Mouse (Mus musculus) intestine, embryonic 14.5 days (tissue): ENCODE measurements around the gene Shtn1. TPM values are rescaled to one million over a fixed set of nuclear protein-coding genes. Genes with fewer than 3 reads are reported as not detected.

Experiments
- ATAC-seq: fragments of 200-750 bp; cut with Nextera tagmentation; replicated peaks from 2 replicates; pipeline ENCODE4 v1.8.0; 2017; ENCODE audit warnings: low read depth, moderate number of reproducible peaks, moderate TSS enrichment, moderate library complexity; ENCODE audit not compliant: low FRiP score, low TSS enrichment
- DNase-seq: peaks from one replicate; pipeline ENCODE4 v3.0.0-alpha.2; 2018; ENCODE audit warnings: low spot score
- H3K27ac ChIP-seq: fragments of 300-500 bp; sonication (generic); 2 replicates; pipeline ENCODE4 v1.5.1; 2014; ENCODE audit warnings: low read depth, mild to moderate bottlenecking, control low read depth
- H3K27me3 ChIP-seq: fragments of 300-500 bp; sonication (generic); replicated peaks from 2 replicates; pipeline ENCODE4 v1.6.1; 2014; ENCODE audit warnings: low read length, control low read depth; ENCODE audit not compliant: control insufficient read depth, insufficient read depth
- H3K36me3 ChIP-seq: fragments of 300-500 bp; sonication (generic); 2 replicates; pipeline ENCODE4 v1.6.1; 2014; ENCODE audit warnings: low read length, control low read depth; ENCODE audit not compliant: control insufficient read depth, insufficient read depth
- H3K4me1 ChIP-seq: fragments of 300-500 bp; sonication (generic); replicated peaks from 2 replicates; pipeline ENCODE4 v1.6.1; 2014; ENCODE audit warnings: low read length, control low read depth, mixed read lengths; ENCODE audit not compliant: control insufficient read depth, insufficient read depth
- H3K4me2 ChIP-seq: fragments of 300-500 bp; sonication (generic); 2 replicates; pipeline ENCODE4 v1.6.1; 2014; ENCODE audit warnings: low read length
- H3K4me3 ChIP-seq: fragments of 300-500 bp; sonication (generic); 2 replicates; pipeline ENCODE4 v1.5.1; 2014; ENCODE audit warnings: low read depth, low read length, control low read depth, mixed read lengths
- H3K9ac ChIP-seq: fragments of 300-500 bp; sonication (generic); 2 replicates; pipeline ENCODE4 v1.6.1; 2014; ENCODE audit warnings: mild to moderate bottlenecking, low read length
- H3K9me3 ChIP-seq: fragments of 300-500 bp; sonication (generic); 2 replicates; pipeline ENCODE4 v1.6.1; 2016; ENCODE audit warnings: low read length, control low read depth; ENCODE audit not compliant: control insufficient read depth
- WGBS: fragments of 180-500 bp; shearing (Covaris S2); extraction: QIAGEN DNeasy Blood & Tissue Kit; methylation state at CpG from one replicate; pipeline ENCODE4 v1.1.7; 2014; 5-methylcytosine and 5-hydroxymethylcytosine counted together
- polyA plus RNA-seq: library from polyadenylated mRNA; unstranded; fragments of >200 nt; fragmentation: Nextera tagmentation; extraction: Ambion mirVana; gene quantifications from 2 replicates; pipeline ENCODE4 v1.2.1, GENCODE M21; 2014

Shtn1 gene
- polyA plus RNA-seq, 1 experiment from 2014 or later, result 18.7 TPM

- Histone ChIP-seq H3K4me1 (no peaks in the 10 kb centered on the region), H3K27ac (no peak overlapping the region), H3K36me3 (no peaks in the 10 kb centered on the region), H3K9me3 (no peaks in the 10 kb centered on the region), H3K4me2 (no peak overlapping the region), H3K27me3 (no peaks in the 10 kb centered on the region), H3K4me3 (no peak overlapping the region), H3K9ac (no peak overlapping the region)
- ATAC-seq (no peak), DNase-seq (peak; percentile 37)
- 88% methylated on average over 5 of the region's 5 CpGs for WGBS
Observed at GRCm38 (mm10) chr19:59063568-59063967, 12.3 kb downstream of the Shtn1 start.

- no peak overlapping the region for H3K27ac ChIP-seq
- no peak for ATAC-seq
- H3K27me3 ChIP-seq, result no peaks in the 10 kb centered on the region
- no peak overlapping the region for H3K4me3 ChIP-seq
- H3K9ac ChIP-seq, result no peak overlapping the region
- no peaks in the 10 kb centered on the region for H3K36me3 ChIP-seq
- WGBS, result 81% methylated on average over 4 of the region's 4 CpGs
- no peak overlapping the region for H3K4me2 ChIP-seq
- no peaks in the 10 kb centered on the region for H3K9me3 ChIP-seq
- no peak for DNase-seq
- H3K4me1 ChIP-seq, result no peaks in the 10 kb centered on the region
Observed at GRCm38 (mm10) chr19:59058105-59058504, 17.8 kb downstream of the Shtn1 start.

DNA sequence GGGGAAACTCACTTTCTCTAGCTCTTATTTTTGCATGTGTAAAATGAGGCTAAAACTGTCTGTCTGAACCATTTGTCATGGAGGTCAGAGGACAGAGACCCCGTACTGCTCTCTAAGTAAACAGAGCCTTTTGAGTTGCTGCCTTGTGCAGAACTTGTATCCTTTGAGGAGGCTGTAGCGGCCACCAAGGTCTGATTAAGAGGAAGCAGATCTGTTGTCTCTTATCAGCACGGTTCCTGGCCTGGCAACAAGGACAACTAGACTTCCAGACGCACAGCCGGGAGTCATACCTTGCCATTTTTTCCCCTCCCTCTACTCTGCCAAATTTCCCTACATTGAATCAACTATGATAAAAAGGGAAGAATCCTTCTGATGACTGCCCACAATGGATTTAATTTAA lies 18.5 kb downstream of the Shtn1 start:
- Histone ChIP-seq H3K27ac (no peak overlapping the region), H3K4me2 (no peak overlapping the region), H3K4me3 (no peak overlapping the region), H3K36me3 (no peaks in the 10 kb centered on the region), H3K9ac (no peak overlapping the region), H3K27me3 (no peaks in the 10 kb centered on the region), H3K4me1 (no peaks in the 10 kb centered on the region), H3K9me3 (no peaks in the 10 kb centered on the region)
- 35% methylated on average over 5 of the region's 5 CpGs for WGBS
- DNase-seq (peak; percentile 10), ATAC-seq (no peak)

DNA sequence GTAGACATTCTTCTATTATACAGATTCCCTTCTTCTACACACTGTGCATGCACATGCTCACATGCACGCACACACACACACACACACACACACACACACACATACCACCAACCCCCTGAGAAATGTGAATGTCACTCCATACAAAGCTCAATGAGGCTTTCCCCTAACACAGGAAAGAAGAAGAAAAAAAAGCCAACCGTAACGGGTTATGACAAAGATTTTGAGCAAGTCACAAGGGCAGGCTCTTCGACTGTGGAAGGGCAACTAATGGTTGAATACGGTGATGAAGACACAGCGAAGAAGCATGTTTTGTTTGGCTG lies 21.3 kb downstream of the Shtn1 start:
- Histone ChIP-seq H3K9me3 (no peaks in the 10 kb centered on the region), H3K27me3 (no peaks in the 10 kb centered on the region), H3K9ac (no peak overlapping the region), H3K4me1 (no peaks in the 10 kb centered on the region), H3K36me3 (no peaks in the 10 kb centered on the region), H3K4me3 (no peak overlapping the region), H3K27ac (no peak overlapping the region), H3K4me2 (no peak overlapping the region)
- ATAC-seq, result no peak
- WGBS, result 70% methylated on average over 6 of the region's 6 CpGs
- no peak for DNase-seq

DNA sequence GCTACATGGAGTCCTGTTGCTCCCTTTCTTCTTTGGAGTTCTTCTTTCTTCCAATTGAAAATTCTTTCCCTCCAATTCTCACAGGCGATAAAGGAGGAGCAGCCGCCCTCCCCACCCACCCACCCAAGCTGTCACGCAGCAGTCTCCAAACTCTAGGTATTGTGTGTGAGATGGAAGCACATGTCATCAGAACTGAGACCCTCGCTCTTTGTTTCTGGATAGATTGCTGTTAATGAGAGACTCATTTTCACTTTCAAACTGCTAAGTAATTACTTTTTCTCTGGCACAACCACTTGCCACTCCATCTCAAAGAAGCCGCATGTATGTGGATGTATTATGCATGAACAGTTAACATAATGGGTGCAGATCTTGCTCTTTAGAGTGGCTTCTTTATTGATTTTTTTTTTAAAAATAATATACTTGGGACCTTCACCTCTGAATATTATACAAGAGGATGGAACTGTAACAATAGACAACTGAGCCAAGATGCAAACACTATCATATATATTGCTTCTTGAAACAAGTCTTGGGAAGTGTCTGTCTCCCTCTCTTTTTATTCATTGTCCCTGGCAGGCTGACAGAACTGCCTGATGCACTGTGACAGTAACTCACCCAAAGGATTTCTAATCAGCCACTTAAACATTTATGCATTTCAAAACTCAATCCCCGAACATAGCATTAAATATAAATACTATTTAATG lies 21.8 kb downstream of the Shtn1 start:
- H3K27me3 ChIP-seq, result no peaks in the 10 kb centered on the region
- WGBS, result 91% methylated on average over 6 of the region's 6 CpGs

DNA sequence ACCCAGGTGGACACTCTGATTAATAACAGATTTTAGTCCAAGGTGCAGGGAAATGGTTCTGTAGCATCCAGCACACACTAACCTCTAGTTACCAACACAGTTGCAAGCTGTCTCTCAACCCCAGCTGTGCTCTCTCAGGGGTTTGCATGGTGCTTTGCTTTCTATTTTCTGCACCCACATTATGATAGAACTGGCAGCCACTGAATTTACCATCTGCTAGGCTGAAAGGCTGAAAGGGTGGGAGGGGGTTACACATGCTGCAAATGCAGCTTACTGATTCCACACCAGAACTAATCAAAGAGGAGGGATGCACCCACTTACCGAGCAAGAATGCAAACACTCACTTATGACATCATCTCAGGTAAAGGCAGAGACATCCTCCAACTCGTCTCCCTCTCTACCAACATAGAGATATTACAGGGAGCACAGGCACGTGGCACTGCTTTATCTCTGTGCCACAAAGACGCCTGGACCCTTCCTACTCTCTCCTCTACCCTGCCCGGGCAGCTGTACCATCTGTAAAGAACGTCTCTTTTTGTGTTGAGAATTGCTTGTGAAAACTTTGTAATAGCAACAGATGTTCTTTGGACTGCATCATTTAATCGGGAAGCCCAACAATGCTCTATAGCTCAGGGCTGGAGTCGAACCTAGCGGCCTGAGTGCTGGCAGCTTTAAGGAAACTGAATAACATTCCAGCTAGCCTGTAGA lies 23.0 kb downstream of the Shtn1 start:
- no peak overlapping the region for H3K4me3 ChIP-seq
- no peak overlapping the region for H3K9ac ChIP-seq
- H3K27me3 ChIP-seq, result no peaks in the 10 kb centered on the region
- DNase-seq (peak; percentile 45), ATAC-seq (no peak)
- 75% methylated on average over 9 of the region's 9 CpGs for WGBS
- H3K9me3 ChIP-seq, result no peaks in the 10 kb centered on the region
- no peaks in the 10 kb centered on the region for H3K4me1 ChIP-seq
- H3K4me2 ChIP-seq, result no peak overlapping the region
- no peak overlapping the region for H3K27ac ChIP-seq
- no peaks in the 10 kb centered on the region for H3K36me3 ChIP-seq

More for the DNA sequence above, 21.8 kb downstream of the Shtn1 start:
- no peaks in the 10 kb centered on the region for H3K9me3 ChIP-seq
- H3K4me3 ChIP-seq, result no peak overlapping the region
- no peak overlapping the region for H3K9ac ChIP-seq
- no peaks in the 10 kb centered on the region for H3K4me1 ChIP-seq
- H3K36me3 ChIP-seq, result no peaks in the 10 kb centered on the region
- DNase-seq (peak; percentile 0), ATAC-seq (no peak)
- no peak overlapping the region for H3K27ac ChIP-seq
- H3K4me2 ChIP-seq, result no peak overlapping the region

- Histone ChIP-seq H3K4me3 (no peak overlapping the region), H3K27me3 (no peaks in the 10 kb centered on the region), H3K9me3 (no peaks in the 10 kb centered on the region), H3K27ac (no peak overlapping the region), H3K9ac (no peak overlapping the region), H3K4me2 (no peak overlapping the region), H3K4me1 (no peaks in the 10 kb centered on the region), H3K36me3 (no peaks in the 10 kb centered on the region)
- ATAC-seq, result no peak
- WGBS, result 69% methylated on average over 4 of the region's 4 CpGs
- DNase-seq, result peak; percentile 33
Observed at GRCm38 (mm10) chr19:59052053-59052452, 23.8 kb downstream of the Shtn1 start.

GRCm38 (mm10) chr19:59051622-59052021 lies 24.3 kb downstream of the Shtn1 start:
- DNase-seq, result no peak
- Histone ChIP-seq H3K4me1 (no peaks in the 10 kb centered on the region), H3K27me3 (no peaks in the 10 kb centered on the region), H3K27ac (no peak overlapping the region), H3K9me3 (no peaks in the 10 kb centered on the region), H3K4me2 (no peak overlapping the region), H3K9ac (no peak overlapping the region), H3K36me3 (no peaks in the 10 kb centered on the region), H3K4me3 (no peak overlapping the region)
- WGBS, result 90% methylated on average over 9 of the region's 9 CpGs
- no peak for ATAC-seq

GRCm38 (mm10) chr19:59048852-59049251 lies 27.0 kb downstream of the Shtn1 start:
- Histone ChIP-seq H3K27ac (no peak overlapping the region), H3K9ac (no peak overlapping the region), H3K4me1 (0 out of 2 replicates have a peak, but pooled peaks cover 3% of the 10 kb centered on the region), H3K27me3 (no peaks in the 10 kb centered on the region), H3K36me3 (no peaks in the 10 kb centered on the region), H3K9me3 (no peaks in the 10 kb centered on the region), H3K4me2 (no peak overlapping the region), H3K4me3 (no peak overlapping the region)
- ATAC-seq, result no peak
- peak; percentile 4 for DNase-seq
- 87% methylated on average over 6 of the region's 6 CpGs for WGBS
